Mouse (Mus musculus) CH12.LX (cell line): ENCODE measurements around the gene Naip5.
"Not testable (repeated sequence)": the region's sequence is repeated elsewhere in the genome, so short reads cannot be mapped to it uniquely, and the experiment has no call there.

Source experiments
- CHD2 ChIP-seq: IDR thresholded peaks from 2 replicates; pipeline ENCODE4 v1.6.1; 2011; ENCODE audit warnings: low read length, improper control_type of control experiment
- CTCF ChIP-seq, 2 experiments: IDR thresholded peaks in 1 of 2; conservative IDR thresholded peaks in 1 of 2; 2 replicates each; pipeline ENCODE4 v1.5.1; 2011 to 2012; ENCODE audit warnings: low read depth in 2 of 2, low read length in 2 of 2, improper control_type of control experiment in 1 of 2, inconsistent platforms in 1 of 2, mild to moderate bottlenecking in 1 of 2, moderate library complexity in 1 of 2
- EP300 ChIP-seq: IDR thresholded peaks from 2 replicates; pipeline ENCODE4 v1.6.1; 2011; ENCODE audit warnings: low read length, improper control_type of control experiment
- NELFE ChIP-seq: IDR thresholded peaks from 2 replicates; pipeline ENCODE4 v1.6.1; 2011; ENCODE audit warnings: low read depth, low read length, improper control_type of control experiment
- POLR2A ChIP-seq: IDR thresholded peaks from 2 replicates; pipeline ENCODE4 v1.6.1; 2011; ENCODE audit warnings: low read depth, mild to moderate bottlenecking, improper control_type of control experiment, low read length

DNA sequence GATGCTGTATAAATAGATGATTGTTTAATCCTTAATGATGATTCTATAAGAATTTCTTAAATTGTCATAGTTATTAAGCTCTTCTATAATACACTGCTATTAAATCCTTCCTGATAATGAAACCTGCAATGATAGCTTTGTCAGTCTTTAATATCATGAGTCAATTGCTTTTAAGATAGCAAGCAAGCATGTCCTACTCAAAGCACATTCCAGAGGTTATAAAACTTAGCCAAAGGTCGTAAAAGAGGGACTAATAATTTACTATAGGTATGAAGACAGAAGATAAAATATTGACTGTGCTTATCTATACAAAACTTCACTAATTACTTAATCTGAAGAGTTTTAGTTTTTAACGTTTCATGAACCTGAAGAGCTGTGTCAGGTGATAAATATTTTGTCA is 10.9 kb upstream of the Naip5 start:
- not testable (repeated sequence) for TF ChIP-seq CTCF (conservative IDR thresholded peaks at IDR 0.05 in 1 of 2, IDR thresholded peaks at IDR 0.05 in 1 of 2; ENCODE audit: low read depth in 2 of 2, low read length in 2 of 2); CHD2; EP300; NELFE; POLR2A
